Mouse (Mus musculus): ENCODE measurements around the gene Cdh6. TPM values are rescaled to one million over a fixed set of nuclear protein-coding genes. Genes with fewer than 3 reads are reported as not detected.
A peak's percentile ranks its signal among the peaks of the same experiment; 100 is the strongest.

Gene Cdh6
- polyA plus RNA-seq, 1 experiment from 2014 or later, result 0.20 TPM

GRCm38 (mm10) chr15:13171486-13172364, 1.8 kb downstream of the Cdh6 start:
- Histone ChIP-seq H3K27me3 (ENCODE audit: insufficient read depth, low read length) (peaks cover 40% of the 10 kb centered on the region), H3K9ac (replicated peaks) (no peak overlapping the region)
- peak; percentile 78 for ATAC-seq

GRCm38 (mm10) chr15:13165094-13165885, 8.2 kb downstream of the Cdh6 start:
- Histone ChIP-seq H3K4me2 (ENCODE audit: low read depth, low read length) (no peak overlapping the region), H3K9me3 (ENCODE audit: low read length) (no peaks in the 10 kb centered on the region), H3K4me3 (ENCODE audit: low read depth, low read length) (no peak overlapping the region), H3K27me3 (ENCODE audit: insufficient read depth, low read length) (no peaks in the 10 kb centered on the region), H3K27ac (ENCODE audit: low read depth) (no peak overlapping the region), H3K4me1 (ENCODE audit: insufficient read depth) (no peaks in the 10 kb centered on the region), H3K36me3 (replicated peaks; ENCODE audit: insufficient read depth, low read length) (no peaks in the 10 kb centered on the region), H3K9ac (replicated peaks) (no peak overlapping the region)
- 70% methylated on average over 13 of the region's 13 CpGs for WGBS (ENCODE audit: insufficient replicate concordance)
- ATAC-seq (no peak), DNase-seq (no peak)
- no peak for TF ChIP-seq EP300 (IDR thresholded peaks at IDR 0.05; ENCODE audit: low read depth)
- no peak for TF ChIP-seq CTCF (IDR thresholded peaks at IDR 0.05; ENCODE audit: low read depth)

More at GRCm38 (mm10) chr15:13171486-13172364, 1.8 kb downstream of the Cdh6 start:
- Histone ChIP-seq H3K4me3 (ENCODE audit: low read depth, low read length) (peak overlapping the region; percentile 29), H3K36me3 (replicated peaks; ENCODE audit: insufficient read depth, low read length) (no peaks in the 10 kb centered on the region), H3K27ac (ENCODE audit: low read depth) (no peak overlapping the region), H3K4me2 (ENCODE audit: low read depth, low read length) (peak overlapping the region; percentile 64), H3K4me1 (ENCODE audit: insufficient read depth) (no peaks in the 10 kb centered on the region; the same call in none of the 2 replicates), H3K9me3 (ENCODE audit: low read length) (no peaks in the 10 kb centered on the region)
- WGBS (ENCODE audit: insufficient replicate concordance), result 3% methylated on average over 16 of the region's 16 CpGs
- DNase-seq, result no peak
- TF ChIP-seq EP300 (IDR thresholded peaks at IDR 0.05; ENCODE audit: low read depth), result no peak
- TF ChIP-seq CTCF (IDR thresholded peaks at IDR 0.05; ENCODE audit: low read depth), result no peak

GRCm38 (mm10) chr15:13155820-13156219, 17.7 kb downstream of the Cdh6 start:
- TF ChIP-seq CTCF (IDR thresholded peaks at IDR 0.05; ENCODE audit: low read depth) (no peak), EP300 (IDR thresholded peaks at IDR 0.05; ENCODE audit: low read depth) (no peak)
- Histone ChIP-seq H3K4me3 (ENCODE audit: low read depth, low read length) (no peak overlapping the region), H3K4me2 (ENCODE audit: low read depth, low read length) (no peak overlapping the region), H3K9me3 (ENCODE audit: low read length) (no peaks in the 10 kb centered on the region), H3K27me3 (ENCODE audit: insufficient read depth, low read length) (no peaks in the 10 kb centered on the region), H3K36me3 (replicated peaks; ENCODE audit: insufficient read depth, low read length) (no peaks in the 10 kb centered on the region), H3K9ac (replicated peaks) (no peak overlapping the region), H3K4me1 (ENCODE audit: insufficient read depth) (no peaks in the 10 kb centered on the region), H3K27ac (ENCODE audit: low read depth) (no peak overlapping the region)
- DNase-seq, result no peak
- no peak for ATAC-seq
- 85% methylated on average over 5 of the region's 5 CpGs for WGBS (ENCODE audit: insufficient replicate concordance)

- TF ChIP-seq CTCF (IDR thresholded peaks at IDR 0.05; ENCODE audit: low read depth) (no peak), EP300 (IDR thresholded peaks at IDR 0.05; ENCODE audit: low read depth) (no peak)
- 70% methylated on average over 6 of the region's 6 CpGs for WGBS (ENCODE audit: insufficient replicate concordance)
- Histone ChIP-seq H3K27me3 (ENCODE audit: insufficient read depth, low read length) (no peaks in the 10 kb centered on the region), H3K36me3 (replicated peaks; ENCODE audit: insufficient read depth, low read length) (no peaks in the 10 kb centered on the region), H3K9me3 (ENCODE audit: low read length) (no peaks in the 10 kb centered on the region), H3K27ac (ENCODE audit: low read depth) (no peak overlapping the region), H3K4me2 (ENCODE audit: low read depth, low read length) (no peak overlapping the region), H3K9ac (replicated peaks) (no peak overlapping the region), H3K4me3 (ENCODE audit: low read depth, low read length) (no peak overlapping the region), H3K4me1 (ENCODE audit: insufficient read depth) (no peaks in the 10 kb centered on the region)
- no peak for DNase-seq
- ATAC-seq, result no peak
Measured at GRCm38 (mm10) chr15:13155418-13155817, 18.1 kb downstream of the Cdh6 start.

GRCm38 (mm10) chr15:13141983-13142382, 31.5 kb downstream of the Cdh6 start:
- ATAC-seq (no peak), DNase-seq (no peak)
- no peaks in the 10 kb centered on the region for H3K36me3 ChIP-seq (replicated peaks; ENCODE audit: insufficient read depth, low read length)
- no peaks in the 10 kb centered on the region for H3K27me3 ChIP-seq (ENCODE audit: insufficient read depth, low read length)
- H3K9me3 ChIP-seq (ENCODE audit: low read length), result no peaks in the 10 kb centered on the region
- H3K4me3 ChIP-seq (ENCODE audit: low read depth, low read length), result no peak overlapping the region
- H3K9ac ChIP-seq (replicated peaks), result no peak overlapping the region
- TF ChIP-seq EP300 (IDR thresholded peaks at IDR 0.05; ENCODE audit: low read depth), result no peak
- TF ChIP-seq CTCF (IDR thresholded peaks at IDR 0.05; ENCODE audit: low read depth), result no peak
- H3K4me1 ChIP-seq (ENCODE audit: insufficient read depth), result no peaks in the 10 kb centered on the region
- 70% methylated on average over 4 of the region's 4 CpGs for whole genome bisulfite sequencing (ENCODE audit: insufficient replicate concordance)
- no peak overlapping the region for H3K4me2 ChIP-seq (ENCODE audit: low read depth, low read length)
- no peak overlapping the region for H3K27ac ChIP-seq (ENCODE audit: low read depth)

GRCm38 (mm10) chr15:13139662-13140061, 33.8 kb downstream of the Cdh6 start:
- Histone ChIP-seq H3K4me1 (ENCODE audit: insufficient read depth) (no peaks in the 10 kb centered on the region), H3K27ac (ENCODE audit: low read depth) (no peak overlapping the region), H3K9me3 (ENCODE audit: low read length) (no peaks in the 10 kb centered on the region), H3K9ac (replicated peaks) (no peak overlapping the region), H3K27me3 (ENCODE audit: insufficient read depth, low read length) (no peaks in the 10 kb centered on the region), H3K36me3 (replicated peaks; ENCODE audit: insufficient read depth, low read length) (no peaks in the 10 kb centered on the region), H3K4me3 (ENCODE audit: low read depth, low read length) (no peak overlapping the region), H3K4me2 (ENCODE audit: low read depth, low read length) (no peak overlapping the region)
- ATAC-seq (no peak), DNase-seq (no peak)
- TF ChIP-seq CTCF (IDR thresholded peaks at IDR 0.05; ENCODE audit: low read depth), result no peak
- no peak for TF ChIP-seq EP300 (IDR thresholded peaks at IDR 0.05; ENCODE audit: low read depth)
- 80% methylated on average over 5 of the region's 5 CpGs for WGBS (ENCODE audit: insufficient replicate concordance)

Measured in liver, postnatal 0 days (tissue).